Mouse (Mus musculus) MEL (cell line): ENCODE data around the gene Atg14.

Experiments used
- CHD2 ChIP-seq: IDR thresholded peaks from 2 replicates; pipeline ENCODE4 v1.6.1; 2011; ENCODE audit warnings: low read length, improper control_type of control experiment
- CTCF ChIP-seq, 3 experiments: IDR thresholded peaks in 2 of 3; conservative IDR thresholded peaks in 1 of 3; 2 replicates each; pipeline ENCODE4 v1.5.1; 2011 to 2012; ENCODE audit warnings: low read length in 3 of 3, low read depth in 2 of 3, mild to moderate bottlenecking in 2 of 3, improper control_type of control experiment in 1 of 3, inconsistent platforms in 1 of 3, mixed read lengths in 1 of 3, moderate library complexity in 1 of 3; ENCODE audit not compliant: control insufficient read depth in 1 of 3, insufficient read depth in 1 of 3, poor library complexity in 1 of 3, severe bottlenecking in 1 of 3
- GATA1 ChIP-seq: IDR thresholded peaks from 2 replicates; pipeline ENCODE4 v1.6.1; 2011; ENCODE audit warnings: low read depth, low read length, improper control_type of control experiment
- KAT2A ChIP-seq: conservative IDR thresholded peaks from 2 replicates; pipeline ENCODE4 v1.6.1; 2012; ENCODE audit warnings: low read depth, low read length, improper control_type of control experiment, inconsistent platforms
- MEF2A ChIP-seq: IDR thresholded peaks from 2 replicates; pipeline ENCODE4 v1.6.1; 2014; ENCODE audit warnings: low read depth, mild to moderate bottlenecking, inconsistent platforms, low read length, improper control_type of control experiment; ENCODE audit not compliant: poor library complexity, insufficient replicate concordance, severe bottlenecking; ENCODE audit errors: extremely low read depth
- POLR2A ChIP-seq, 2 experiments: IDR thresholded peaks; 2 replicates each; pipeline ENCODE4 v1.6.1; 2011 to 2012; ENCODE audit warnings: low read length in 2 of 2, mild to moderate bottlenecking in 2 of 2, control low read depth in 1 of 2, improper control_type of control experiment in 1 of 2, low read depth in 1 of 2, moderate library complexity in 1 of 2; ENCODE audit not compliant: control insufficient read depth in 1 of 2, insufficient read depth in 1 of 2, poor library complexity in 1 of 2
- RAD21 ChIP-seq: IDR thresholded peaks from 2 replicates; pipeline ENCODE4 v1.6.1; 2011; ENCODE audit warnings: mild to moderate bottlenecking, low read depth, low read length, improper control_type of control experiment
- TBP ChIP-seq: IDR thresholded peaks from 2 replicates; pipeline ENCODE4 v1.8.0; 2011; ENCODE audit warnings: low read depth, low read length, improper control_type of control experiment
- TCF12 ChIP-seq: IDR thresholded peaks from 2 replicates; pipeline ENCODE4 v1.6.1; 2014; ENCODE audit warnings: low read depth, mild to moderate bottlenecking, inconsistent platforms, low read length, improper control_type of control experiment, moderate library complexity

GRCm38 (mm10) chr14:47544286-47544685, 26.2 kb downstream of the Atg14 start:
- TF ChIP-seq MEF2A, result no peak
- TF ChIP-seq KAT2A, result no peak
- TF ChIP-seq RAD21, result no peak
- TF ChIP-seq CTCF (IDR thresholded peaks at IDR 0.05 in 2 of 3, conservative IDR thresholded peaks at IDR 0.05 in 1 of 3; ENCODE audit: control insufficient read depth in 1 of 3, insufficient read depth in 1 of 3, low read depth in 2 of 3, low read length in 3 of 3, poor library complexity in 1 of 3, severe bottlenecking in 1 of 3), result no peak
- peak; percentile 78 for TF ChIP-seq GATA1
- peak; percentile 66; the same call in 1 of the 2 replicates for TF ChIP-seq TCF12
- no peak for TF ChIP-seq CHD2
- TF ChIP-seq TBP, result no peak
- no peak for TF ChIP-seq POLR2A (IDR thresholded peaks at IDR 0.05; ENCODE audit: control insufficient read depth in 1 of 2, insufficient read depth in 1 of 2, low read depth in 1 of 2, low read length in 2 of 2, poor library complexity in 1 of 2)
